In the genomic region with DNA sequence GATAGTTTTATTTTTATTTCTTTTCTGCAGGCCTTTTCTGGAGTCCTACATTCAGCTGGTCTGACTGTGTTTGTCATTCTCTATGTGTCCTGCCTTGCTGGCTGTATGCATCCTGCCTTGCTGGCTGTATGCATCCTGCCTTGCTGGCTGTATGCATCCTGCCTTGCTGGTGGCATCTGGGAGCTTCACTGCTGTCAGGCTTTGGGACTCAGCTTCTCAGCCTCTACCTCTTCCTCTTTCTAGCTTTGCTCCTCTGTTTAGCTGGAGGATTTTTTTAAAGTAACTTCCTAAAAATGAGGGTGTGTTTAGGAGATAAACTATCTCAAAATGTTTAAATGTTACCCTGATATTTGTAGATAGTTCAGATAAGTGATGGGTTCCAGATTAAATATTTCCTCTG, we compare ENCODE assay signal across 32 mouse cellular contexts. TPM values are rescaled to one million over a fixed set of nuclear protein-coding genes. Genes with fewer than 3 reads are reported as not detected.
"Had no signal": no experiment of that assay in that cellular context is flagged by ENCODE, and none has a peak within 500 bp of the region (broad histone marks: within the 10 kb centered on the region; RNA-seq: fewer than 3 reads in every experiment).

No protein-coding gene starts in this region.

- H3K4me1 ChIP-seq: heart, embryonic 10.5 days; heart, embryonic 12.5 days; hindbrain, embryonic 13.5 days; hindbrain, embryonic 15.5 days; limb, embryonic 10.5 days; limb, embryonic 12.5 days; liver, embryonic 13.5 days had no signal

- H3K36me3 ChIP-seq: heart, embryonic 10.5 days; heart, embryonic 12.5 days; hindbrain, embryonic 13.5 days; hindbrain, embryonic 15.5 days; limb, embryonic 10.5 days; limb, embryonic 12.5 days; liver, embryonic 13.5 days had no signal

- H3K4me3 ChIP-seq: heart, adult 2 months; heart, embryonic 10.5 days; heart, embryonic 12.5 days; hindbrain, embryonic 13.5 days; hindbrain, embryonic 15.5 days; left cerebral cortex, adult 2 months; limb, embryonic 10.5 days; limb, embryonic 12.5 days; liver, embryonic 13.5 days had no signal

- H3K9me3 ChIP-seq: heart, embryonic 10.5 days; hindbrain, embryonic 13.5 days; hindbrain, embryonic 15.5 days; limb, embryonic 10.5 days; limb, embryonic 12.5 days; liver, embryonic 13.5 days had no signal

- DNase-seq: gastrocnemius, postnatal 14 days; gastrocnemius, postnatal 36 days; heart, adult 2 months; heart, postnatal 10 days; heart, postnatal 4 days; kidney, adult 18-20 months; kidney, adult 8-10 months; kidney, postnatal 10 days; kidney, postnatal 36 days; layer of hippocampus, adult 9-11 months; liver; liver, embryonic 13.5 days had no signal

- H3K27me3 ChIP-seq: hindbrain, embryonic 13.5 days; hindbrain, embryonic 15.5 days; limb, embryonic 12.5 days; liver, embryonic 13.5 days had no signal

- H3K9ac ChIP-seq: heart, embryonic 12.5 days; hindbrain, embryonic 13.5 days; hindbrain, embryonic 15.5 days; limb, embryonic 12.5 days; liver, embryonic 13.5 days had no signal

- H3K4me2 ChIP-seq: heart, embryonic 12.5 days; hindbrain, embryonic 13.5 days; hindbrain, embryonic 15.5 days; limb, embryonic 12.5 days; liver, embryonic 11.5 days; liver, embryonic 13.5 days had no signal

- ATAC-seq: forebrain, embryonic 16.5 days; hindbrain, postnatal 0 days; intestine, postnatal 0 days had no signal

- H3K27ac ChIP-seq: heart, adult 2 months; heart, embryonic 10.5 days; hindbrain, embryonic 13.5 days; hindbrain, embryonic 15.5 days; hindbrain, postnatal 0 days; left cerebral cortex, adult 2 months; limb, embryonic 10.5 days; limb, embryonic 12.5 days; liver, embryonic 13.5 days had no signal

RNA-seq across cellular contexts. Expression of a gene that starts 36.0 kb away (rescaled TPM):
- total RNA-seq: gastrocnemius, adult 18-20 months; gastrocnemius, adult 8-10 months; gastrocnemius, postnatal 14 days; gastrocnemius, postnatal 36 days; heart, adult 2 months; heart, postnatal 10 days; heart, postnatal 25 days; heart, postnatal 4 days; hindbrain, postnatal 0 days; layer of hippocampus, adult 18-20 months; layer of hippocampus, postnatal 25 days; left cerebral cortex, adult 2 months; left cerebral cortex, postnatal 14 days; left cerebral cortex, postnatal 36 days had no signal
- polyA plus RNA-seq: heart, embryonic 10.5 days; heart, embryonic 12.5 days; hindbrain, embryonic 11.5 days; hindbrain, embryonic 15.5 days; kidney, embryonic 14.5 days; limb, embryonic 10.5 days; liver, embryonic 11.5 days; liver, embryonic 13.5 days had no signal
